Mouse (Mus musculus) stomach, postnatal 0 days (tissue): ENCODE data around the gene Dapk3.

ENCODE experiments used
- CTCF ChIP-seq: IDR thresholded peaks from 2 replicates; pipeline ENCODE4 v1.5.1; 2016; ENCODE audit warnings: antibody characterized with exemption, low read depth, mild to moderate bottlenecking, moderate library complexity
- EP300 ChIP-seq: optimal IDR thresholded peaks from 2 replicates; pipeline ENCODE3; 2016; ENCODE audit warnings: antibody characterized with exemption

- no peak for TF ChIP-seq CTCF
- no peak for TF ChIP-seq EP300
These were observed 41.9 kb upstream of the Dapk3 start for GRCm38 (mm10) chr10:81140717-81141454.
